Mouse (Mus musculus) telencephalon, adult 2 months (tissue): ENCODE results near the gene Kctd15.

Source experiments
- DNase-seq: peaks from one replicate; pipeline ENCODE4 v3.0.0-alpha.2; 2011; ENCODE audit warnings: low read depth, low spot score

Kctd15 gene

GRCm38 (mm10) chr7:34663145-34663544 is 6.6 kb upstream of the Kctd15 start:
- DNase-seq = no peak

- no peak for DNase-seq
Measured at GRCm38 (mm10) chr7:34662227-34662626, 5.7 kb upstream of the Kctd15 start.

GRCm38 (mm10) chr7:34659386-34660085 is 3.0 kb upstream of the Kctd15 start:
- DNase-seq = no peak

- peak; percentile 49 for DNase-seq
Measured at GRCm38 (mm10) chr7:34655086-34655839, 1.3 kb downstream of the Kctd15 start.

DNA sequence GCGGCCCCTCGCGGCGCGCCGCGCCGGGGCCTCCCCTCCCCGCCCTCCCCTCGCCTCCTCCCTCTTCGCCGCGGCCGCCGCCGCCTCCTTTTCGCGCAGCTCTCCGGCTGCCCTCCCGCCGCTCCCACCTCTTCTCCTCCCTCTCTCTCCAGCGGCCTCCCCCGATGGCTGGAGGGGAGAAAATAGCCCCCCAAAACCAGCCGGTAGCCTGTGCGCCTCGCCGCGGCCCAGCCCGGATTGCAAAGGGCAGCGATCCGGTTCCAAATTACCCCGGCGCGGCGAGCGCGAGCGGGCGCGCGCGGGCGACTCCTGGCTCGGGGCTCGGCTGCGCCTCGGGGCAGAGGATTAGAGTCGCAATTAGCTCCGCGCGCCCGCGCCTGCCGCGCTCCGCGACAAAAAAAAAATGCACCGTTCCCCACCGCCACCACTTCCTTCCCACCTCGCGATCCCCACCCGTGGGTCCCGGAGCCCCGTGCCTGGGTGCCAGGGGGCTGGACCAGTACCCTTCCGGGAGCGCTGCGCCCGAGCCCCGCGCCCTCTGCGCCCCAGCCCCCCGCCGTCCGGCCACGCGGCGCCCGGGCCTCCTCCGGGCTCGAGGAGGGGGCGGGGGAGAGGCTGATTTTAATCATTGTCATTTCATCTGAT is 2.0 kb downstream of the Kctd15 start:
- no peak for DNase-seq

- DNase-seq = no peak
Measured at GRCm38 (mm10) chr7:34653731-34654440, 2.6 kb downstream of the Kctd15 start.

GRCm38 (mm10) chr7:34652751-34653502 is 3.6 kb downstream of the Kctd15 start:
- DNase-seq = no peak

DNA sequence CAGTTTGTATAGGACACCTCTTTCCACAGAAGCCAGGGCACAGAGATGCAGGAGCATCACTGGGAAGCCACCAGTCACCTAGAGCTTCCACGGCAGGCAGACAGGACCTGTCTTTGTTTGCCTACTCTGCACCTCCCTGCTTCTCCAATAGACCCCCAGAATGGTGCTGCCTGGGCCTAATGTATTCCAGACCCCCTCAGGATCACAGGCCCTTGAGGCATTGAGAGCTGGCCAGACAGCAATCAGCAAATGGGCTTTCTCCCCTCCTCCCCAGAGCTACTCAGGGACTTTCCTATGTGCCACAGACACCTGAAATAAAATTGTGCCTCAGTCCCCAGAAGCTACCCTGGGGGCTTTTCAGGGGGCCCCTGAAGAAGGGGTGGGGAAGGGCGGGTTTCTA is 5.2 kb downstream of the Kctd15 start:
- DNase-seq = no peak

DNA sequence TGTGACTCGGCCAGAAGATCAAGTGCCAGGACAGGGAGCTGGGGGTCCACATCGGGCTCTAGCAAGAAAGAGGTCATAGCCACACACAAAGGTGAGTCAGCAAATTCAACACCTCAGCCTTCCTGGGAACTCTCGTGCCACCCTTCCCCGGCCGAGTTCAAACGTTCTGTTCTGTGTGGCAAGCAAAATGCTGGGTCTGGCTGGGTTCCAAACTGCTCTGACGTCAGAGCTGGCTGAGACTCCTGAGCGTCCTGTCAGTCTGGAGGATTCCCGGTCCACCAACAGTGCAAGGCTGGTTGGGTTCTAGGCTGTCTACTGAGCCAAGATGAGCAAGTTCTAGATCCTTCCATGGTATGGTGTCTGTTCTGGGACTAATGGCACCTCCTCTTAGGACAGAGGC is 9.5 kb downstream of the Kctd15 start:
- DNase-seq = no peak

DNA sequence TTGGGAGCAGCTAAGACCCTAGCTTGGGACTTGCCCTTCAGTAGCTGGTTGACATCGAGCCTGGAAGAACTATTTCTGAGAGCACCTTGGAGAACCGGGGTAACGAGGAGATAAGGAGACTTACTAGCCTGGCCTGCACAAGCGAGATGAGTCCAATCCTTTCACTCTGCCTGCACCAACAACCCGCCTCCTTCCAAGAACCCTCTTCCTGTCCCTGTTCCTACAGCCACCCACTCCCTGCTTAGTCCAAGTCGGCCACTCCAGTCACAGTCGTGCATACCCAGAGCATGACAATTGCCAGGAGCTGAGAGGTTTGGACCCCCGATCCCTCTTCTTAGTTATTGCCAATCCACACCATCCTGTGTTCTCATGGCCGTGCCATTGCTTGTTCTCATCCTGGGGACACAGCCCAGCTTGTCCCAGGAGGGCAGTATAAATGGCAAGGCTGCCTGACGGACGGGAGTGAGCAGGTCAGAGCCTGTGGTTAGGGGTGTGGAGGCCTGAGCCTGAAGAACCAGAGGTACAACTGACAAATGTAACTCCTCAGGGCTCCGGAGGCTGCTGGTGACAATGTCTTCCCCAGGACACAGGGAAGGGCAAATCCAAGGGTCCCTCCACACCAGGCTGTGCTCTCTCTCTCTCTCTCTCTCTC is 10.3 kb downstream of the Kctd15 start:
- no peak for DNase-seq

- no peak for DNase-seq
Measured at GRCm38 (mm10) chr7:34645623-34646022, 10.9 kb downstream of the Kctd15 start.

GRCm38 (mm10) chr7:34644591-34644990 is 11.9 kb downstream of the Kctd15 start:
- no peak for DNase-seq

GRCm38 (mm10) chr7:34643329-34643728 is 13.2 kb downstream of the Kctd15 start:
- no peak for DNase-seq

DNA sequence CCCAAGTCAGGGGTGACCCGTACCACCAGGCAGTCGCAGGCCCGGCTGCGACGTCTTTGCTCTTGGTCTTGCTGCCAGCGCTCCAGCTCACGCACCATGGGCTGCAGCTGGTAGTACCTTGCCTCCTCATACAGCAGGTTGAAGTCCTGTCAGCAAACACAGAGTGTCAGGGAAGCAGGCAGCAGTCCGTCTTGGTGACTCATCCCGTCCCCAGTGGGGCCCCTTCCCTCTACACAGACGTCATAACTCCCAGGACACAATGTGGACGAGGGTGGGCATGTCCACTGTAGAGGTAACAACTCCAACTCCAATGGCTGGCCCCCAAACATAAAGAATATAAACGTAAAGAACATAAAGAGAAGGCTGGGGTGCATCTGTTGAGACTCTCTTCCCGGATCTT is 14.6 kb downstream of the Kctd15 start:
- no peak for DNase-seq

DNA sequence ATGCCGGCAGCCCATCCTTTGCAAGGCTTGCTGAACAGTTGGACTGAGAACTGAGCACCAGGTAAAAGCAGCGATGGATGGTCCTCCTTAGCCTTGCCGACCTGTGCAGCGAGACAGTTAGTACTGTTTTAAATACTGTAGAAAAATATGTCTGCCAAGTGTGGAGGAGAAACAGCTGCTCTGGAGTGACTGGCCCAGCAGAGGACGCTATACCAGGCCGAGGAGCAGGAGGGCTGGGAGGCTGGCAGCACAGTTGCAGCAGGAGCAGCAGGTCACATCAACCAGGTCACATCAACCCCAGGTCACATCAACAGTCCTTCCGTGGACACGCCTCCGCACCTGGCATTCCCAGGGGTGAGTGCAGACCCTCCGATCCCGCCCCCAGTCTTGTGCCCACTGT is 16.7 kb downstream of the Kctd15 start:
- DNase-seq = no peak

DNA sequence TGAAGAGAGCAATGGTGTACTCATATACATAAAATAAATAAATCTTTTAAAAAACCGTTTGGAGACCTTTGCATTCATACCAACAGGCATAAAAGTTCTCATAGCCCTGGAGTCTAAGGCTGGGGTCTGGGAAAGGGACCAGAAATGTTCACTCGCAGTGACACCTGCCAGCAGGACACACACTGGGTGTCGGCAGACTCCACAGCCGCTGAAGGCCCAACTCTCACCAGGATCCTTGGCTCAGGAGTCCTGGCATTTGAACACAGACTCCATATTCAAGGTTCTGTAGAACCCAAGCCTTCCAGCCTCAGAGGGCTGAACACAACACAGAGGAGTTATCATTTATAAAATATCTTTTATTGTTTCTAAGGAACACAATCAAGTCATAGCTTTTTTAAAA is 19.9 kb downstream of the Kctd15 start:
- no peak for DNase-seq

- DNase-seq = no peak
Measured at GRCm38 (mm10) chr7:34632966-34633742, 23.4 kb downstream of the Kctd15 start.

DNA sequence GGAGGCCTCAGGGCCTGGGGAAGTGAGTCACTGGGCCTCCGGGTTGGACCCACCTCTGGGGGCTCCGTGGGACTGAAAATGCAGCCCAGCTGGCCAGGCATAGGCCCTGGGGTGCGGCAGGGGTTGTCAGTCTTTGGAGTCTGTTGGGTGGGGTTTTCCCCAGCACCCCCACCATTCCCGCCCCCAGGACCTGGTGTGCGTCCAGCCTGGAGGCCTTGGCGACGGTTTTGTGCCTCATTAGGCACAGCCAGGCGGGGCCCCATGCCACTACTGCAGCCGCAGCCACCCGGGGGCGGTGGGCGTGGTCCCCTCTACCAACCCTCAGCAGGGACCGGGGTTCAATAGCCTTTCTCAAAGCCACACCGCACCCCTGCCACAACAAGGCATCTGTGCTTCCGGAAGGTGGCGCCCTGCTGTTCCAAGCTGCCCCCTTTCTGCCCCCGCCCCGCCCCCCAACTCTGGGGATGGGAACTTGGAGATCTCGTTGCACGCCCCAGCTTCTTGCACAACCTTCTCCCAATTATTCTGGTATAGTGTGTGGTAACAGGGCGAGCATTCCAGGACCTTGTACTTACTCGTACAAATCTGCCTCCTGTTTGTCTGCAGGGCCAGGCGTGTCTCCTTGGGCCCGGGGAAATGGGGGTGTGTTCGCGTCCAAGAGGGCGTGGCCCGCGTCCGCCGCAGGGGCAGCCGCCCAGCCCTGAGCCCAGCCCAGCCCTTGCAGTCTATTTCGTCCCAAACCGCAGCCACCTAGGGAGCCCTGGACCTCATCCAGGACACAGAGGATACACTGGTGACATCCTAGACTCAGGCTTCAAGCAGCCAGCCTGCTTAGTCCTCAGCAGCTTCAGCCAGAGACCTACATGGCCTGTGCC is 26.1 kb downstream of the Kctd15 start:
- DNase-seq = no peak

DNA sequence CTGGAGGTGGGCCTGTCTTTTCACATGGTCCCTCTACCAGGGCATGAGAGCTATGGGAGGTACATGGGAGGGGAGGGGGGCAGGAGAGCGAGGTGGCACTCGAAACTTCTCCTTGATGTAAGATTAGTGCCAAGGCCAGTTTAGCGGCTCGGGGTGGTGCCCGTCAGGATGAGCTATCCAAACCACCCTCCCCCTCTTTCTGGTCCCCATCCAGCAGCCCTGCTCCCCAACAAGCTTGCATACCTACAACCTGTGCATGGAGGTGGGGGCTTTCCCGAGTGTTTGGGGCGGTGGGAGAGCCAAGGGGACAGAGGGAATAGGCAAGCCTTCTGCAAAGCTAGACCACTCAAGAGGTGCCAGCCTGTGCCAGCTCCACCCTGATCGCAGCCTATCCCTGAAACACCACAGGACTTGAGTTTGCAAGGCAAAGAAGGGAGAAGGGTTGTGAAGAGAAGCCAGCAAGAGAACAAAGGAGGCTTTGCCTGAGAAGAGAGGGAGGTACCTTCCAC is 26.8 kb downstream of the Kctd15 start:
- no peak for DNase-seq
